Mouse (Mus musculus) lung, postnatal 14 days (tissue): ENCODE results near the gene Abat.

Source experiments
- DNase-seq: peaks from one replicate; pipeline ENCODE4 v3.0.0; 2021

The Abat gene

GRCm38 (mm10) chr16:8513236-8513906 is at the start of gene Abat:
TSS of gene Abat (plus strand) at chr16:8513429.
- peak; percentile 89 for DNase-seq

GRCm38 (mm10) chr16:8470132-8470531 is 43.1 kb upstream of the Abat start:
- no peak for DNase-seq

- peak; percentile 88 for DNase-seq
These were observed 42.4 kb upstream of the Abat start, which contains the start of gene Mettl22 for GRCm38 (mm10) chr16:8470603-8471481. TSS of gene Mettl22 (plus strand) at chr16:8470788.

- DNase-seq: no peak
These were observed 25.7 kb upstream of the Abat start for GRCm38 (mm10) chr16:8487396-8488005.

DNA sequence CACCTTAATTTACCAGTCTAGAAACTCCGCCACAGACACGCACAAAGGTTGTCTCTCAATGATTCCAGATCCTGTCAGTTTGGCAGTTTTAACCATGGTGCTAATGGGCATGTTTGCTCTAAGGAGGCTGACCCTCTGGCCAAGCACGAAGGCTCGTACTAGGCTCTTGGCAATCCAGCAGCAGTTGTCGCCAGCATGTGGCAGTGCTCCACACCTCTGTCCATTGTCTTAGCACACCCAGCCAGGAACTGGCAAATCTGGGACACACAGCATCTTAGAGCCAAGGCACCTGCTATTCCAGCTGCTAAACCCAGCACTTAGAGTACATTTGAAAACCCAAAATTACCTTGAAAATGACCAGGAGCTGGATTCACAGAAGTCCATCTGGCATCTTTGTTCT is 23.9 kb upstream of the Abat start:
- no peak for DNase-seq

- no peak for DNase-seq
These were observed 21.3 kb upstream of the Abat start for GRCm38 (mm10) chr16:8491743-8492490.

GRCm38 (mm10) chr16:8494268-8494667 is 19.0 kb upstream of the Abat start:
- DNase-seq: peak; percentile 74

DNA sequence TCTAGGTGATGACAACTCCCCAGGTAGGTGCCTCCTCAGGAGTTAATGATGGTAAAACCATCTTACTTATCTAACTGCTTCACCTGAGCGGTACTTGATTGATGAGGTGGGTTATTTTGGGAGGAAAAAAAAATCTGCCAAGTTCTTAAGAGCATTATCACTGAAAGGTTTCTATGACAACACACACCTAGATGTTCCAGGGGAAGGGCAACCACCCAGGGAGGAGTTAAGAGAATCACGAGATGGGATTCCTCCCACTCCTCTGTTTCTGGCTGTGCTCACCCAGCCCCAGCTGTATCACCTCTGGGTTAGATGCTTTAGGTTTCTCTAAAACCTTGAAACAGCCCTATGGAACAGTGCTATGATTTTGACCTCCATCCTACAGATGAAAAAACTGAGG is 16.3 kb upstream of the Abat start:
- no peak for DNase-seq

DNA sequence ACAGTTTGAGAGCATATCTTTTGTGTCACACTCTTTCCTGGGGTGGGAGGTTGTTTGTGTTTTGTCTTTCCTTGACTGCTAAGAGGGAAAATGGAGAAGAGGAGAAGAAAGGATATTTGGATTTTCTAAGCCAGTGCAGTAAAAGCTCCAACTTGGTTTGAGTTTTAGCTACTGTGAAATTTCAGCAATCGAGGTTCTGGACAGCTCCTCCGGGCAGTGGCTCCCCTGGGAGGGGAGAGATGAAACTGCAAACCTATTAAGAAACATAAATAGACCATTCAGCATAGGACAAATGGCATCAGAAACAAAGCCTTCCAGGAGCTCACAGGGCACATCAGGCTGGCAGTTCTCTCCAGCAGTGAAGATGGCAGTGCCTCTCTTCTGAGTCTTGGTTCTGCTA is 9.0 kb upstream of the Abat start:
- DNase-seq: no peak

DNA sequence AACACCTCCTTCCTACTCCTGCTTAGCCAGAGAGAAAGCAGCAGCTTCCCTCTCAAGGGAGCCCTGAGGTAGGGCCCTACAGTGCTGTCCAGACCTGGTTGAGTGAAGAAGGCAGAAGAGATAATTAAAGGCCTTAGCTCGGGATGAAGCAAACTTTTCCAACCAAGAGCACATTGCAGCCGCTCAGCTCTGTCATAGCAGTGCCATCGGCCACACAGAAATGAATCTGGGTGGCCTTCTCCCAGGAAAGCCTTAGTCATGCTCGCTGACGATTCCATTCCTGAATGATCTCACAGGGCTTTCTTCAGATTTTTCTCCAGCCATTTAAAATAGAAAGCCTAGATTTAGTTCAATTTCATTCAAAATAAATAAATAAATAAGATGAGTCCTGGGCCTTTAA is 3.3 kb upstream of the Abat start:
- DNase-seq: no peak

DNA sequence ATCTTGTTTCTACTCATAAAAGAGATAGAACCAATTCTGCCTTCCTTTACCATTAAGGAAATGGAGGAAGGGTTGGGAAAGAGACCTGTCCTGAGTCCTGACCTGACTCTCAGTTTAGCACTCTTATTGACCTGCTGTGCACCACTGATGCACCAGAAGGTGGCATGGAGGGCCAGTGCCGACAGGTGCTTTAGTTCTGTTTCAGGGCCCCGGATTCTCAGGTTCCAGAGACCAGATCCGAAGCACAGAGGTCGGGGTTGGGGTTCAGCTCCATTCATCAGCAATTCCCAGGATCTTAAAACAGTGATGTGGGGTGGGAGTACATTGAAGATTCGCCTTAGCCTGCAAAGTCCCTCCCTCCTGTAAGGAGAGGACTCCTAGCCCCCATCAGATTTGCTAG is 399 bp upstream of the Abat start:
- DNase-seq: no peak

GRCm38 (mm10) chr16:8514180-8514579 is 951 bp downstream of the Abat start:
- peak; percentile 39 for DNase-seq

- DNase-seq: no peak
These were observed 7.3 kb downstream of the Abat start for GRCm38 (mm10) chr16:8520525-8520924.

DNA sequence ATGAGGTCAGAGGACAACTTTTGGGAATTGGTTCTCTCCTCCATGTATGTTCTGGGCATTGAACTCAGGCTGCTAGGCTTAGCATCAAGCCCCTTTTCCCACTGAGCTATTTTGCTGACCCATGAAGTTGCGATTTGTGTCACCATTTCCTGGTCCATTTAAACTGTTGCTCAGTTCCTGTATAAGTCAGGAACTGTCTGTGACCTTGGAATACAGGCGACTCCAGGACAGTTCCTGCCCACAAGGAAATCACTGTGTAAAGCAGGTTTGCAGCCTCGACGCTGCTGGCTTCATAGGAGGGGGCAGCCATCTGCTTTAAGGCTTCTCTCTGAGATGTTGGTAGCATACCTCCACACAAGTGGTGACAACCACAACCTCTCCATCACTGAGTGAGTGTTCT is 8.1 kb downstream of the Abat start:
- DNase-seq: no peak

GRCm38 (mm10) chr16:8523480-8524144 is 10.4 kb downstream of the Abat start:
- peak; percentile 17 for DNase-seq

DNA sequence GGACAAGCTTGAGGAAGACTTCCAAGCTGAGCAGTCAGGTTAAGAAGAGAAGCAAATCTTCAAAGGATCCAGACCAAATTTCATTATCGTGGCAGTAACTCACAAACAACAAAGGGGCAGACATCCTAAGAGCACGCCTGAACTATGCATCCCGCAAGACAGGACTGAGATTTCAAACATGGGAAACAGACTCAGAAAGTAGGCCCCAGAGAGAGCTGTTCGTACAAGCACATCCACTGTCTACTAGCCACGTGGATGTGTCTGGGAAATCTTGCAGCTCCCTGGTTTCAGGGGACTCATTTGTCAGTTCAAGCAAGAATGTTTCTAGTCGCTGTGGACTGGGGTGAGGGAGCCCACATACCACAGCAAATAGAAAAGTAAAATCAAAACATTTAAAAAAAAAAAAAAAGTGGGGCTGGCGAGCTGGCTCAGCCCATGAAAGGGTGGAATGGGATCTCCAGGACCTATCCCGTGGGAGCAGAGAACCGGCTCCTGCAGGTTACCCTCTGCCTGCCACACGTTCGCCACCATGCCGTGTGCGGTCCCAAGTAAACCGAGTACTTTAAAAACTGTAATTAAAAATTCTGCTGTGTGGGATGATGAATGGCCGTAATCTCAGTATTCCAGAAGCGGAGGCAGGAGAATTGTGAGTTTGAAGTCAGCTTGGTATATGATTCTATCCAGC is 11.1 kb downstream of the Abat start:
- DNase-seq: no peak

DNA sequence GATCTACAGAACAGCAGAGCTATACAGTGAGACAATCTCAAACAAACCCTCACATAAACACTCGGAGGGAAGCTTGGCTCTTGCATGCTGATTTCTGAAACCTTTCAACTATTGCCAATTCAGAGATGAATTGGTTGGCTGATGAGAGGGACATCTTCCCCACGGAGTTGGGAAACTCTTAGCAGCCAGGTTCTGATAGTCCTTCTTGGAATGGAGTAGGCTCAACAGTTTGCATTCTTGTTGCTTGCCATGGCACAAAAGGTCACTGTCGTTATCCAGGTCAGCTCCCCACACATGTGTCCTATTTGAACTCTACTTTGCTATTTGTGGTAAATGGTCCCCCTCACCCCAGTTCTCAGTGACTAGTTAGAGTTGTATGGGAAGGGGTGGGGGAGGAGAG is 12.1 kb downstream of the Abat start:
- no peak for DNase-seq

GRCm38 (mm10) chr16:8525877-8526276 is 12.6 kb downstream of the Abat start:
- no peak for DNase-seq

DNA sequence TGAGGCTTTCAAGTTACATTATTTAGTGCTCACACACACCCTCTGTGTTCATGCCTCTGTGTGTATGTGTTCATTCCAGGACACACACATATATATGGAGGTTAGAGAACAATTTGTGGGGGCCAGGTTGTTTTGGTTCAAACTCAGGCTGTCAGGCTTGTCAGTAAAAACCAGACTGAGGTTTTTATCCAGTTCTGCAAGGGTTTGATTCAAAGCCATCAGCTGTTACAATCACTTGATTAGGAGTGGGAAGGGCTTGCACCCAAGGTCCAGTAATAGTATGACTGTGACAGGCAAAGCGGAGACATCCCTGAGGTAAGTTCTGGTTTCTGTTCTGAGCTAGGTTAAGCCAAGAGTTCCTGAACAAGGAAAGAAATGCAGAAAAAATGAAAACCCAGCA is 16.2 kb downstream of the Abat start:
- no peak for DNase-seq

DNA sequence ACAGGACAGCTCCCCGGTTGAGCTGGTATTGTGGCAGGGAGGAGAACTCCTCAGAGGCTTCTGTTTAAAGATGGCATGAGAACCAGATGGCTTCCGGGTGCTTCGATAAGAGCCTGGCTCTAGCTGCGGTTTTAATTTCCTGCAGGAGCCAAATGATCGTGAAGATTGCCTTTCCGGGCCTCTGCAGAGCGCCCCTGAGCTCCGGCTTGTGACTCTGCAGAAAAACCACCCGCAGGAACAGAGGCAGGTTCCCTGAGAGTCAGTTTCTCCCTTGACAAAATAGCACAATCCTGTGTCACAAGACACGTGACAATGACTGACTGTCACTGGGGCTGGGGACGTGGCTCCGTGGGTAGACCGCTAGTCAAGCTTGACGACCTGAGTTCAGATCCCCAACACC is 16.8 kb downstream of the Abat start:
- DNase-seq: no peak

- no peak for DNase-seq
These were observed 19.2 kb downstream of the Abat start for GRCm38 (mm10) chr16:8532461-8532860.

DNA sequence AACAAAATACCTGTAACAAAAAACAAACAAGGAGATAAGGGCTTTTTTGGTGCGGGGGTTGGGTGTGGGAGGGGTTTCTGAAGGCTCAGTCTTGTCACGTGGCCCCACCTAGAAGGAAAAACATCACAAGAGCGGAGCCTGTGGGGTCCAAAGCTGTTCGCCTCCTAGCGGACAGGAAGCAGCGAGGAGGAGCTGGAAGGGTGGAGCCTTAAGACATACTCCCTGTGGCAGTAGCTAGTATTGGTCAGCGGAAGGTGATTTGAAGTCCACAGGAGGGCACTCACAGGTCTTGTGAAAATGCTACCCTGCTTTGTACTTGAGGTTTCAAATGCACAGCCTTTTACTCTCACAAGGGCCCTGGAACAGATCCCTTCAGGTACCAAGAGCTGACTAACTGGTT is 19.7 kb downstream of the Abat start:
- no peak for DNase-seq
